Mouse (Mus musculus): ENCODE data around the gene Qpct.

Qpct gene

GRCm38 (mm10) chr17:79051606-79052005, at the start of gene Qpct:
Gene Qpct (plus strand): TSS chr17:79051906.
- DNase-seq (ENCODE audit: low spot score): no peak

- DNase-seq (ENCODE audit: low spot score): no peak
Measured at GRCm38 (mm10) chr17:79013625-79014024, 38.1 kb upstream of the Qpct start.

DNA sequence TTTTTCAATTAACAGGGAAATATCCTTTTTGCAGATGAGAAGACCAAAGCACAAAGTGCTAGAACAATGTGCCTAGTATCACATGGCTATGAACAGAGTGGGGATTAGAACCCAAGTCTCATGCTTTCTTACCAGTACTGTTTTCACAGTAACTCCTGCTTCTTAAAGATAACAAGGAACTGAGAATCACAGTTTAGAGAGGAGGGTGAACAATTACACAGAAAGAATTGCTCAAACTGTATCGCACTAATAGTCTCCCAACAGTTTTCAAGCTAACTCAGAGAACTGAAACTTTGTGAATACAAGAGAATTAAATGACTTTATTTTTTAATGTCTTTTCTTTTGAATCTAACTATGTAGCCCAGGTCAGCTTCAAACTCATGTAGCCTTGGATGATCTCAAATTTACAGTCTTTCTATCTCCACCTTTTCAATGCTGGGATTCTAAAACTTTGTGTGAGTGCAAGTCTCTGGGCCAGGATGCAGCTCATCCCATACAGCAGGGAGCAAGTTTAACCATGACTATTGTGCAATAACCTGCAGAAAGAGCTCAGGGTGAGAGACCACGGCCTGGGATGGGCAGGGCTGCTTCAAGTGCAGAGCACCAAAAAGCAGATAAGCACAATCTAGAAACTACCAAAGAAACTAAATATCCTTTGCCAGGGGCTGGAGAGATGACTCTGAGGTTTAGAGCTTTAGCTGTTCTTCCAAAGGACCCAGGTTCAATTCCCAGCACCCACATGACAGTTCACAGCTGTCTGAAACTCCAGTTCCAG, 36.6 kb upstream of the Qpct start:
- no peak for DNase-seq (ENCODE audit: low spot score)

GRCm38 (mm10) chr17:79015831-79016230, 35.9 kb upstream of the Qpct start:
- no peak for DNase-seq (ENCODE audit: low spot score)

DNA sequence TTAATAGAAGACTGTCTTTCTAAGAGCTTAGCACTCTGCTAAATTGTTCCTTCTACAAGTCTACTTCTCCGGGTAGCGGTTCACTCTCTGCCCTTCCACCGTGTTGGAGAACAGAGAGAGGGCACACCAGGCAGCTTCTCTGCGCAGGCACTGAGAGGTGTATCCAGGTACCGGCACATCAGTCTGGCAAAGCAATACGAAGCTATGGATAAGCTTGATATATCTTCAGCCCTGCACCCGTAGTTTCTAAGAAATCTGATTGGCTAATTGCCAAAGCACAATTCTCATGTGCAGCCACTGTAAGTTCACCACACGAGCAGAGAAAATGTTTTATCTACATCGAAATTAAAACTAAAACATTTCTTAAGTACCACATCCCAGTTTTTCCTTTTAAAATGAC, 33.3 kb upstream of the Qpct start:
- DNase-seq (ENCODE audit: low spot score): no peak

- DNase-seq (ENCODE audit: low spot score): no peak
Measured at GRCm38 (mm10) chr17:79019726-79020207, 31.9 kb upstream of the Qpct start.

DNA sequence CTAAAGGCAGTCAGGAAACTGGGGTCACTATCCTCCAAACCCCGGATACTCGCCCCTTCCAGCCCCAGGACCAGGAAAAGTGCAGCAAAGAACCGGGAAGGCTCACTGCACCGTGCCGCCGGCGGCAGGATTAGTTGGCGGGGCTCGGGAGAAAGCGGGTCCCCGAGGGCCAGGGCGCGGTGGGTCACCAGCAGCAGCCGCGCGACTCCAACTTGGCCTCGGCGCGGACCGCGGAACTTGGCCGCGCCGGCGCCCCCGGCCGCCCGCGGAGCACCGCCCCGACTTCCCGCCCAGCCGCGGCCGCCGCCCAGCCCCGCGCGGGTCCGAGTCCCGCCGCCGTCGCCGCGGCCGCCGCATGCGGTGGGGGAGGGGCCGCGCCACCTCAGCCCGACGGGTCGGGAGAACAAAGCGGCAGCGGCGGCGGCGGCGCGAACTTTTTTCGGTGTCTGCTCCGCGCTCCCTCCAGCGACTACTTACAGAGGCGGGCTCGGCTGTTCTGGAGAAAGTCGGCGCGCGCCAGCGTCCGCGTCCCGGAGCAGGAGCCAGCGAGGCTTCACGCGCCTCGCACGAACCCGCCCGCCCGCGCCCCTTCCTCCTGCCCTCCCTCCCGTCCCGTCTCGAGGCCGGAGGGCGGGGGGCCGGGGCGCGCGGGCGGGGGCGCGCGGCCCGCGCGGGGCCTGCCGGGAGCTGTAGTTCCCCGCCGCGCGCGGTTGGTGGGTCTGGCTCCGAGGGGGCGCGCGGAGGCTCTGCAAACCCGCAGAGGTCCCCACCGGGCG, 31.3 kb upstream of the Qpct start, which contains the start of gene Prkd3:
Gene Prkd3, minus strand, starts transcription at position 609 of the 776 bp plus-strand sequence.
- DNase-seq (ENCODE audit: low spot score): peak; percentile 65

- DNase-seq (ENCODE audit: low spot score): no peak
Measured at GRCm38 (mm10) chr17:79020984-79021335, 30.7 kb upstream of the Qpct start.

DNA sequence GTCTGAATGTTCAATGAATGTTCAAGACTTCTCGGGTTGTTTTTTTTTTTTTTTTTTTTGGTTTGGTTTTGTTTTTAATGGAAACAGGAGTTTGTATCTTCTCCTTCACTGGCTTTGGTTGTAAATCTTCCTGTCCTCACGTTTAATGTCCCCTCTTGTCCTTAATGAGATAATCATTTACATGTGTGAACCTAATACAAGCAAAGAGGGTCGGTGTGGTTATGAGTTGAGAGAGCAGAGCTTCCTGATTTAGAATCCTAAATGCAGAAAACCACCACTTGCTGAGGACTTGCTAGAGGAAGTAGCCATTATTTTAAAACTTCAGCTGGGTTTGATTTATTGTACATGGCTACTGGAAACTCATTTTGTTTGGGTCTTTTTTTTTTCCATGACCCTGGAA, 29.0 kb upstream of the Qpct start:
- no peak for DNase-seq (ENCODE audit: low spot score)

- no peak for DNase-seq (ENCODE audit: low spot score)
Measured at GRCm38 (mm10) chr17:79024544-79024943, 27.2 kb upstream of the Qpct start.

GRCm38 (mm10) chr17:79029226-79029625, 22.5 kb upstream of the Qpct start:
- no peak for DNase-seq (ENCODE audit: low spot score)

- no peak for DNase-seq (ENCODE audit: low spot score)
Measured at GRCm38 (mm10) chr17:79031569-79031968, 20.1 kb upstream of the Qpct start.

DNA sequence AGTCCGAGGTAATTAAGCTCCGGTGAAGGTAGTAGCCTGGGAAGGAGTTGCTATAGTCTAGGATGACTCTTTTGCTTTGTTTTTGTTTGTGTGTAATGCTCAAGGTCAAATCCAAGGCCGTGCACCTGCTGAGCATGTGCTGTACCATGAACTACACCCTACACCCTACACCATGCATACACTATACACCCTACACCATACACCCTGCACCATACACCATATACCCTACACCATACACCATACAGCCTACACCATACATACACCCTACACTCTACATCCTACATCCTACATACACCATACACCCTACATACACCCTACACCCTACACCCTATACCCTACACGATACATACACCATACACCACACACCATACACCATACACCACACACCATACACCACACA, 18.9 kb upstream of the Qpct start:
- DNase-seq (ENCODE audit: low spot score): no peak

DNA sequence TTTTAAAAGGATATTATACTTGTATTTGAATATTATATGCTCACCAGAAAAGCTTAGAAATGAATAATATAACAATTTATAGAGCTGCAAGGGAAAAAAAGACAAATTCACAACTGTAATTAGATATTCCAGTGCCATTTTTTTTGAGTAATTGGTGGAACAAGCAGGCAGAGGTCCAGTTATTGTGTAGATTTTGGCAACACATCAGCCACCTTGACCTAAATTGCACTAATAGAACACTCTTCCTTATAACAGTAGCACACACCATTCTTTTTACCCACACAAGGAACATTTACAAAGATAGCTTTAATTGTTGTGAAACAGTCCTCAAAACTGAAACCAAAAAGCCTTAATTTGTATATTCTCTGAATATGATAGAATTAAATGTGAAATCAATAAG, 12.0 kb upstream of the Qpct start:
- no peak for DNase-seq (ENCODE audit: low spot score)

DNA sequence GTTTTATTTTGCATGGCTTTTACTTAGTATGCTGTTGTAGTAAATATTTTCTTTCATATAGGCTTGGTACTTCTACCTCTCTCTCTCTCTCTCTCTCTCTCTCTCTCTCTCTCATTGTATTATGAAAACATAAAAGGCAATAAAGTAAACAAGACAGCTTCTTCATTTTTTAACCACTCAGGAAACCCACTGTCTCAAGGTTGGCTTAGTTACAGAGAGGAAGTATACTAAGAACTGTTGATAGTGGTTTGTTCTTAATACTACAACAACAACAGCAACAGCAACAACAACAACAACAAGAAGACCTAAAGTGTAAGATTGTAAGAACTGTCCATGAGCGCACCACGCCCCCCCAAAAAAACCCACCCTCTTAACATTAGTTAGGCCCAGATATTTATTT, 8.0 kb upstream of the Qpct start:
- DNase-seq (ENCODE audit: low spot score): no peak

- peak; percentile 60 for DNase-seq (ENCODE audit: low spot score)
Measured at GRCm38 (mm10) chr17:79052088-79052812, 544 bp downstream of the Qpct start.

DNA sequence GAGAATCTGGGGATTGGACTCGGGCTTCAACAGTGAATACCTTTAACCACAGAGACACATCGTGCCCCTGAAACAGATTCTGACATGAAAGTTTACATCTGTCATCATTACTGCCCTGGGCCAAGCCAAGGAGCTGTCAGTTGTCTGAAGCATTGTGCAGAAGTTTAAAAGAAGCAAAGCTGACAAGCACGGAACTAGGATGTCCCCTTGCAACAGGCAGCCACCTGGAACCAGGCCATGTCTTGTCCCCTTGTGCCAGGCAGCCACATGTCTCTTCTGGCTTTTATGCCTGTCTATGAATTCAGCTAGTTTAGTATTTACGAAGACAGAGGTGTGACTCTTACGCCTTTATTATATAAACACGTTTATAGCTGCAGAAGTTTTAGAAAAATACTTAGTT, 6.6 kb downstream of the Qpct start:
- DNase-seq (ENCODE audit: low spot score): no peak

DNA sequence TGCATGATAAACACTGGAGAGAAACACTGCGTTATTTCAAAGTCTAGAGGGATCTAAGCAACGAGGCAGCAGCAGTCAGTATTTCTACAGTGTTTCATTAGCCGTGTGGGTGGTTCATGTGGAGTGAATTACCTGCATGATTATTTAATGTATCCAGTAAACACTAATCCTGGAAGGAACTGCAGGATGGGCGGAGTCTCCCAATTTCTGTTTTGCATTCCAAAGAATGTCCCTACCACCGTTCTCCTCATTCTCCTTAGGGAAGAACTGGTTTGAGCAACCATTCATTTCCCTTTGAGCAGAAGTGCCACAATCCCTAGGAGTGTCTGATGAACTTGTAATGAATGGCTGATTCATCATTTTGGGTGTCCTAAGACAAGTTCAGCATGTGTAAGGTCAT, 8.5 kb downstream of the Qpct start:
- no peak for DNase-seq (ENCODE audit: low spot score)

DNA sequence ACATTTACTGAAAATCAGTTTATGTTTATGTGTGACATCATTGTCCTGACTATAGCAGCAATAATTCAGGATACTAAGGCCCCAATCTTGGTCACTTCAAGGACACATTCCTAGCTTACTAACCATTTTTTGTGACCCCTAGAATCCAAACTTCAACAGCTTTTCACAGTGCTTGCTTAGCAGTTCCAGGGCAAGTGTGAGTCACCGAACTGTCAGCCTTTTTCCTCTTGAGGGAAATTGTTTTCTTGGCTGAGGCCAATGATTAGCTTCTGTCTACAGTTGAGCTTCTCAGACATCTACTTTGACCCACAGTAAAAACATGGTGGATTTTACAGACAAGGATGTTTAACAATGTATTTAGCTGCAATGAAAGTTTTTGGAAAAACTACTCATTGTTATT, 12.5 kb downstream of the Qpct start:
- DNase-seq (ENCODE audit: low spot score): no peak

GRCm38 (mm10) chr17:79068581-79068980, 16.9 kb downstream of the Qpct start:
- no peak for DNase-seq (ENCODE audit: low spot score)

GRCm38 (mm10) chr17:79069019-79069418, 17.3 kb downstream of the Qpct start:
- DNase-seq (ENCODE audit: low spot score): peak; percentile 20

GRCm38 (mm10) chr17:79069766-79070480, 18.2 kb downstream of the Qpct start:
- no peak for DNase-seq (ENCODE audit: low spot score)

Measured in urinary bladder, postnatal 14 days (tissue).